In the genomic region with DNA sequence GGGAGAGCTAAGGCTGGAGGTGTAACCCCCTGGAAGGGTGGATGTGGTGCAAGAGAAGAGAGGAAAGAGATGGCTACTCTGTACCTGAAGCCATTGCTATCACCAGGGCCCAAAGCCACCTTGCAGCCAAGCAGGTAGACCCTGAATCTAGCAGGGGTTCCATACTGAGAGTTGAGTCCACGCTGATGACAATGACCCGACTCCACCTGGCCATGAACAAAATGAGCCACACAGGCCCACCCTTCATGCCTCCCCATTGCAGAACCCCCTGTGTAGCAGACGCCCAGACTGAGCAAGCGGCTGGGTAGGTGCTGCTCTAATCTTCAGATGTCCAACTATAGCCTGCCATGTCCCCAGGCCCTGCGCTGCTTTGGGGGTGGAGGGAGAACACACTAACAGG, we compare ENCODE assay signal across 19 mouse cellular contexts. TPM values are rescaled to one million over a fixed set of nuclear protein-coding genes. Genes with fewer than 3 reads are reported as not detected.
"Had no signal": no experiment of that assay in that cellular context is flagged by ENCODE, and none has a peak within 500 bp of the region (broad histone marks: within the 10 kb centered on the region; RNA-seq: fewer than 3 reads in every experiment).

No protein-coding gene starts in this region.

- H3K9ac ChIP-seq: liver, embryonic 14.5 days; liver, postnatal 0 days; lung, embryonic 14.5 days; midbrain, embryonic 12.5 days had no signal

- H3K4me2 ChIP-seq: liver, embryonic 11.5 days; lung, embryonic 14.5 days; midbrain, embryonic 12.5 days had no signal

- H3K4me3 ChIP-seq: midbrain, embryonic 12.5 days had no signal

- H3K9me3 ChIP-seq: midbrain, embryonic 12.5 days had no signal

- DNase-seq: kidney, adult 18-20 months; kidney, postnatal 25 days; left cerebral cortex, postnatal 4 days; liver, postnatal 0 days; lung, embryonic 14.5 days; thymus, adult 2 months; thymus, postnatal 14 days; thymus, postnatal 4 days had no signal

- H3K27me3 ChIP-seq: midbrain, embryonic 12.5 days had no signal

- H3K27ac ChIP-seq: kidney, postnatal 0 days; liver, embryonic 14.5 days; macrophage; midbrain, embryonic 12.5 days had no signal

- H3K4me1 ChIP-seq: midbrain, embryonic 12.5 days had no signal

RNA-seq across cellular contexts. Expression of a gene that starts 56.0 kb away (rescaled TPM):
- total RNA-seq: left cerebral cortex, postnatal 4 days; monocyte, adult 5-6 weeks had no signal
- polyA plus RNA-seq: liver, embryonic 11.5 days; liver, postnatal 0 days; midbrain, embryonic 12.5 days; midbrain, embryonic 16.5 days; neural tube, embryonic 11.5 days; neural tube, embryonic 14.5 days had no signal

RNA-seq across cellular contexts. Expression of a gene that starts 57.6 kb away (rescaled TPM):
- total RNA-seq: megakaryocyte, adult 5-6 weeks; monocyte, adult 5-6 weeks had no signal
- polyA plus RNA-seq: liver, embryonic 14.5 days; liver, postnatal 0 days; lung, postnatal 0 days; macrophage; neural tube, embryonic 11.5 days had no signal
